Mouse (Mus musculus): ENCODE results near the gene Pcdh20.

DNA sequence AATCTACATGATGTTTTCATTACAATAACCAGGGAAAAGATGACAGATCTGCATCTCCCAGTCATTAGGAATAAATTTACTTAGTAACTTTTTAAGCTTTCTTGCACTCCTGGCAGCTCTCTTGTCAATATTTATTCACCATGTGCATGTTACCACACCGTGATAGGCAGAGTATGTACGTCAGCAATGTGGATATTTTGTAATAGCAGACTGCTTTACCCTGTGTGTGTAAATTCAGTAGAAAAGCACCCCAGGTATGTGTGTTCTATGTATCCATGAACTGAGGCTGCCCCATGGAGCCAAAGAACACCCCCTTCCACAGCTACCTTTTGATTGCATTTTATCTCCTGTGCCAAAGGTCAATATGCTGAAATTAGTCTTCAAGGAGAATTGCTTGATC, 7.8 kb downstream of the Pcdh20 start:
- TF ChIP-seq CTCF (IDR thresholded peaks at IDR 0.05; ENCODE audit: extremely low read depth, insufficient read depth, insufficient read length, insufficient replicate concordance) (no peak), POLR2A (IDR thresholded peaks at IDR 0.05; ENCODE audit: low read depth, low read length) (no peak)
